Mouse (Mus musculus) kidney, postnatal 10 days (tissue): ENCODE measurements at regions not wholly inside any gene's neighbourhood (a gene's known extent, or its start where the extent isn't known, plus 50 kb on each side); places are given as distances from the start of the nearest gene placed in this dataset.

Experiments used
- DNase-seq: peaks from one replicate; pipeline ENCODE4 v3.0.0; 2021; ENCODE audit warnings: mixed read lengths

DNA sequence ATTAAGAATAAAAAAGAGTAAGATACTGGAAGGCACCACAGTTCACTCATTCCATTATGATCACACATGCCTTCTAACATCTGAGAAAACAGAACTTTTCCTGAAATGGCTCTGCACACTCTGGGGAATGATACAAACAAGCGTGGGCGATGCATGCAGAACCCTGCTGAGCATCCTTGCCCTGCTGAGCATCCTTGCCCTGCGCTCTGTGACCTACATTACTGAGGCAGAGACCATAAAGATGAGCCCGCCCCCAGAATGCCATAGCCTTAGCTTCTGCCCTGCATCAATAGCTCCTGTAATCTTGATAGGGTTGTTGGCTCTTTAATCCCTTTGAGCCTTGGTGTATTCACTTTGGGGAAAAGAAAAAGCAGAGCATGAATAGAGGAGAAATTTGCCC, 132.2 kb upstream of the B3gat2 start:
- DNase-seq, result no peak

GRCm38 (mm10) chr1:23645093-23645492, 116.5 kb upstream of the B3gat2 start:
- no peak for DNase-seq

DNA sequence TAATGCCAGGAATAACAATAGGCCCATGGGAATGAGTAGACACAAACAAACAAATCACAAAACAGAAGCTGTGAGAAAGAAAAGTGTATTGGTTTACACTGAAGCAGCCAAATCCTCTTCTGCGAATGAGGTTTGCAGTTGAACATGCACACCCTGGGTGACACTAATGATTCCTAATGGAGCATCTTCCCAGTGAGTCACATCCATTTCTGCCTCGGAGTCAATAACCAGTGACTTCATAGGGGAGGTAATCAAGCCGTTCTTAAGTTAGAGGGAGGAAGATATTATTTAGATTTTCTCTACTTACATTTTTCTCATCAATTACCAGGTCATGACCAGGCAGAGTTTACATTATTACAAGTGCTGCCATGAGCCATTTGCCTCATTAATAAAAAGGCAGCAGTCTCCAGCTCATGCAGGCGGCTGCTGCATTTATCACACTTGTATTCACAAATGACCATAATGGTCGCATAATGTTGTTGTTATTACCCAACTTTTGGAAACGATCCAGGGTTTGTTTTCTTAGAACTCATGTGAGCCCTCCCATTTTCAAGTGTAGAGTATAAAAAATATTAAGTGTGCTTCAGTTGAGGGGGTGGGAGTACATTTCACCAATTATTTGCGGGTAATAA, 112.6 kb upstream of the B3gat2 start:
- no peak for DNase-seq

GRCm38 (mm10) chr1:23649886-23650285, 111.7 kb upstream of the B3gat2 start:
- DNase-seq, result no peak

DNA sequence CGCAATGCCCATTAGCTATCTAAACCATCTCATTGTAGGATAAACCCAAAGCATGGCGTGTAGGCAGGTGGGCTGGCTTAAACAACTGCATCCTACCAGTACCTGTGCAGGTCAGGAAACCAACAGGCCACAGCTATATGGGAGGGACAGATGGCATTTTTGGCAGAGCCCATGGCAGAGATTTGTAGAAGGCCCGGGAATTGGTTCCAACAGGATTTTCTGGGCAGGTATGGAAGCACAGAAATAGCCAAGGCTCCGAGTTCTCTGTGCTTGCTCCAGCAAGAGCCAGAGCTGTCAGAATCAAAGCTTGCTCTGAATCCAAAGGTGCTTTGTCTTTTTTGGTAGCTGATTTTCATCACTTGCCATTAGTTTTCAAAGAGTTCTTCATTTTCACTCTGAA, 107.9 kb upstream of the B3gat2 start:
- no peak for DNase-seq

- DNase-seq, result no peak
These were observed 105.8 kb upstream of the B3gat2 start for GRCm38 (mm10) chr1:23655768-23656167.

- DNase-seq, result no peak
These were observed 105.3 kb upstream of the B3gat2 start for GRCm38 (mm10) chr1:23656302-23656701.

DNA sequence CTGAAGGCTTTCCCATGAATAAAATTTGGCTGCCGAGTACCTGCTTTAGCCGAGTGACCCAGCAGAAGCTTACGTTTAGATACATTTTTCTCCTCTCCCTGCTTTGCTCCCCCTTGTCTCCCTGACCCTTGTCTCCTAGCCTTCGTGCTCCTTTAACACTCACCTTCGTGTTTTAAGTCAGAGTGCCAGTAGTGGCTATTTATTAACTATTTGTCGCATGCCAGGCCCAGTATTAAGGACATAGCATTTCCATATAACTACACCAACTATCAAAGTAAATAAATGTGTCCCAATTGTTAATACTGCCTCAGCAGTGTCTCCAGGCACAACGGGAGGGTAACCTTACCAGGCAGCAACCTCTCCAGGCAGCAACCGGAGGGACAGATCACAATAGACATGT, 104.8 kb upstream of the B3gat2 start:
- no peak for DNase-seq

- no peak for DNase-seq
These were observed 91.0 kb upstream of the B3gat2 start for GRCm38 (mm10) chr1:23670514-23670913.

DNA sequence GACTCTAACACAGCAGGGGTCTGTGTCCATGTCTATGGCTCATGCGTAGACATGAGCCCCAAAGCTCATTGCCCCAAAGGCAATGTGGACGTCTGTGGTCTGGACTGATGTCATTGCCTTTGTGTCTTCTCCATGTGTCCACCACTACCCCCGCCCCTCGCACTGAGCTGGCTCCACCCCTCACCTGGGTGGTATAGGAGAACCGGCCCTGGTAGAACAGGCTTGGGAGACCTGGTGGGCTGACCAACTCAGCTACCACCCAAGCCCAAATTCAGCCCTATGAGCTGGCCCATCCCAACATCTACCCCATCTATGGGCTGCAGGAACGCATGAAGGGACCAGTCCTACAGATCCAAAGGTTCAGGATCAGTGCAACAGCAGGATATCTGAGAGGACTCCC, 87.2 kb upstream of the B3gat2 start:
- DNase-seq, result no peak

- no peak for DNase-seq
These were observed 85.3 kb upstream of the B3gat2 start for GRCm38 (mm10) chr1:23676301-23676700.

DNA sequence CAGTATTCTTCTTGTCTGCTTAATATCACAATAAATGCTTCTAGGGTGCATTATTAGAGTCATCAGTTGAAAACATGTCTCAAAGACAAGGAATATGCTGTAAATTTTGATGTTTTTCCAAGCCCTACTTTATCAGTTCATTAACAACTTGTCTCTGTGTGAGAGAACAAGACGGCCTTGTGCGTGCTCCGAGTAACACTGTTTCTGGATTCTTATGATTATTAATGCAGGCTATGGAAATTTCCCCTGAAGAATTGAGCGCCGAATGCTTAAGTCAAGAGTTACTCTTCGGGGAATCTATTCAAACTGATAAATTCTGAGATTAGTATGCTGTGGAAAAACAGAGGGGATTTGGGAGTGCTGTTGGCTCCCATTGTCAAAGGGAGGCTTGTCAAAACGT, 72.2 kb upstream of the B3gat2 start:
- DNase-seq, result no peak

GRCm38 (mm10) chr1:23705489-23705888, 56.1 kb upstream of the B3gat2 start:
- peak; percentile 71 for DNase-seq

DNA sequence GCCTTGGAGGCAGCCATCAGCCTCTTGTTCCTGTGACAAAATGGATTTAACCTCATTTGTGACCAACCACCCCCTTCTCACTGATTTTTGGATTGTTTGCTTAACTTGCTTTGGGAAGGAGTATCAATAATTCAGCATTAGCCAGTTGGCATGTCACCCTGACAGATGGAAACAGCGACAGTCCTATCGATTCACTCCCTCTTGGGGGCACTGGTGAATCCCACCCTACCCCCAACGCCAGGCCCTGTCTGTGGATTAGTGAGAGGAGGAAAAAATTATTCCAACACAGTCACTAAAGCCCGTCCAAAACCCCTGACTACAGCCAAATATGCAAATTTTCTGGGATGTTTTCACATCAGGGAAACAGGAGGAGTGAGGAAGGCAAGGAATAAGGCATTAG, 55.1 kb upstream of the B3gat2 start:
- no peak for DNase-seq
